Mouse (Mus musculus) neutrophil, adult 5-6 weeks (primary cell): Measurements from ENCODE around the gene Pax7. TPM values are rescaled to one million over a fixed set of nuclear protein-coding genes. Genes with fewer than 3 reads are reported as not detected.

Source experiments
- ATAC-seq: fragments of 151-379, 151-347 bp; 2 replicates; pipeline ENCODE4 v1.8.0; 2017; ENCODE audit warnings: mild to moderate bottlenecking, moderate TSS enrichment; ENCODE audit not compliant: insufficient number of reproducible peaks, poor library complexity, low FRiP score, severe bottlenecking; ENCODE audit errors: extremely low read depth
- total RNA-seq: library from RNA; stranded (forward); fragments of 200-1000 nt; gene quantifications from 2 replicates; pipeline ENCODE4 v1.2.3, GENCODE M21; 2017

The Pax7 gene
- total RNA-seq, 1 experiment from 2014 or later: not detected

GRCm38 (mm10) chr4:139710467-139711334 lies 122.6 kb downstream of the Pax7 start:
- ATAC-seq: no peak

GRCm38 (mm10) chr4:139705986-139706385 lies 127.3 kb downstream of the Pax7 start:
- no peak for ATAC-seq

- ATAC-seq: no peak
Observed at GRCm38 (mm10) chr4:139703468-139703867, 129.9 kb downstream of the Pax7 start.

- no peak for ATAC-seq
Observed at GRCm38 (mm10) chr4:139702914-139703313, 130.4 kb downstream of the Pax7 start.

- ATAC-seq: no peak
Observed at GRCm38 (mm10) chr4:139698602-139699001, 134.7 kb downstream of the Pax7 start.

- ATAC-seq: no peak
Observed at GRCm38 (mm10) chr4:139697755-139698154, 135.6 kb downstream of the Pax7 start.

- ATAC-seq: no peak
Observed at GRCm38 (mm10) chr4:139693315-139693714, 140.0 kb downstream of the Pax7 start.

GRCm38 (mm10) chr4:139689627-139690269 lies 143.6 kb downstream of the Pax7 start:
- no peak for ATAC-seq

- no peak for ATAC-seq
Observed at GRCm38 (mm10) chr4:139688058-139688457, 145.3 kb downstream of the Pax7 start.

Other genes with a start within 250 kb of the Pax7 start
- 0.49 TPM in 1 of 2 replicates, not detected in the other for gene Gm21969, start 230.3 kb downstream of the Pax7 start, total RNA-seq
- 11.3 and 12.6 TPM in 2 replicates for gene Aldh4a1, start 210.7 kb downstream of the Pax7 start, total RNA-seq
- 0.12 TPM in 1 of 2 replicates, not detected in the other for gene Tas1r2, start 180.0 kb downstream of the Pax7 start, total RNA-seq
- gene Klhdc7a, start 134.5 kb upstream of the Pax7 start, total RNA-seq: not detected in 2 replicates